Mouse (Mus musculus): ENCODE results near the gene Pde2a.

GRCm38 (mm10) chr7:101382378-101382777 lies 39.1 kb upstream of the Pde2a start:
- no peak for TF ChIP-seq BHLHE40 (IDR thresholded peaks at IDR 0.05; ENCODE audit: borderline replicate concordance, low read depth, low read length)
- TF ChIP-seq POLR2A (IDR thresholded peaks at IDR 0.05; ENCODE audit: control insufficient read depth in 1 of 2, insufficient read depth in 1 of 2, low read depth in 1 of 2, low read length in 2 of 2, poor library complexity in 1 of 2), result no peak
- TF ChIP-seq ETS1 (IDR thresholded peaks at IDR 0.05; ENCODE audit: low read depth, low read length), result no peak
- no peak for TF ChIP-seq TCF12 (IDR thresholded peaks at IDR 0.05; ENCODE audit: low read depth, low read length)
- TF ChIP-seq MEF2A (IDR thresholded peaks at IDR 0.05; ENCODE audit: extremely low read depth, insufficient replicate concordance, low read depth, low read length, poor library complexity, severe bottlenecking), result no peak
- TF ChIP-seq CTCF (IDR thresholded peaks at IDR 0.05 in 2 of 3, conservative IDR thresholded peaks at IDR 0.05 in 1 of 3; ENCODE audit: control insufficient read depth in 1 of 3, insufficient read depth in 1 of 3, low read depth in 2 of 3, low read length in 3 of 3, poor library complexity in 1 of 3, severe bottlenecking in 1 of 3), result no peak
- no peak for TF ChIP-seq GATA1 (IDR thresholded peaks at IDR 0.05; ENCODE audit: low read depth, low read length)
- no peak for TF ChIP-seq MXI1 (IDR thresholded peaks at IDR 0.05; ENCODE audit: low read depth, low read length)
- no peak for TF ChIP-seq CHD2 (IDR thresholded peaks at IDR 0.05; ENCODE audit: low read length)
- no peak for TF ChIP-seq ZNF384 (IDR thresholded peaks at IDR 0.05; ENCODE audit: low read depth, low read length)
- no peak for TF ChIP-seq ZC3H11A (IDR thresholded peaks at IDR 0.05; ENCODE audit: low read depth, low read length)
- TF ChIP-seq NELFE (IDR thresholded peaks at IDR 0.05; ENCODE audit: low read depth, low read length), result no peak
- TF ChIP-seq USF1 (IDR thresholded peaks at IDR 0.05; ENCODE audit: low read depth, low read length), result no peak
- no peak for TF ChIP-seq EP300 (IDR thresholded peaks at IDR 0.05; ENCODE audit: low read depth in 1 of 2, low read length in 2 of 2)

All from MEL (cell line).